Mouse (Mus musculus) myocyte (in vitro differentiated cells): ENCODE measurements at regions not wholly inside any gene's neighbourhood (a gene's known extent, or its start where the extent isn't known, plus 50 kb on each side); places are given as distances from the start of the nearest gene placed in this dataset.

Source experiments
- MAX ChIP-seq: IDR thresholded peaks from one replicate; pipeline ENCODE4 v1.6.1; 2011; ENCODE audit warnings: low read depth, mild to moderate bottlenecking, control low read depth
- MYOD1 ChIP-seq, 3 experiments: IDR thresholded peaks; one replicate each; pipeline ENCODE4 v1.6.1; 2011; ENCODE audit warnings: control low read depth in 2 of 3, low read depth in 2 of 3, mild to moderate bottlenecking in 2 of 3, moderate library complexity in 1 of 3; ENCODE audit not compliant: insufficient read length in 2 of 3, control insufficient read depth in 1 of 3
- MYOG ChIP-seq, 3 experiments: IDR thresholded peaks; one replicate each; pipeline ENCODE4 v1.6.1; 2011; ENCODE audit warnings: control low read depth in 2 of 3, low read depth in 2 of 3, mild to moderate bottlenecking in 2 of 3; ENCODE audit not compliant: insufficient read length in 2 of 3, control insufficient read depth in 1 of 3, insufficient read depth in 1 of 3
- POLR2A ChIP-seq: IDR thresholded peaks from one replicate; pipeline ENCODE4 v1.6.1; 2011; ENCODE audit warnings: low read depth, mild to moderate bottlenecking, control low read depth, moderate library complexity; ENCODE audit not compliant: insufficient read length
- REST ChIP-seq: IDR thresholded peaks from one replicate; pipeline ENCODE4 v1.6.1; 2011; ENCODE audit warnings: mild to moderate bottlenecking, control low read depth, moderate library complexity; ENCODE audit not compliant: insufficient read depth, insufficient read length
- TCF12 ChIP-seq: IDR thresholded peaks from one replicate; pipeline ENCODE4 v1.6.1; 2011; ENCODE audit warnings: mild to moderate bottlenecking, control low read depth; ENCODE audit not compliant: poor library complexity, insufficient read depth, severe bottlenecking
- USF1 ChIP-seq: IDR thresholded peaks from one replicate; pipeline ENCODE4 v1.6.1; 2011; ENCODE audit warnings: low read depth, mild to moderate bottlenecking, control low read depth, moderate library complexity

DNA sequence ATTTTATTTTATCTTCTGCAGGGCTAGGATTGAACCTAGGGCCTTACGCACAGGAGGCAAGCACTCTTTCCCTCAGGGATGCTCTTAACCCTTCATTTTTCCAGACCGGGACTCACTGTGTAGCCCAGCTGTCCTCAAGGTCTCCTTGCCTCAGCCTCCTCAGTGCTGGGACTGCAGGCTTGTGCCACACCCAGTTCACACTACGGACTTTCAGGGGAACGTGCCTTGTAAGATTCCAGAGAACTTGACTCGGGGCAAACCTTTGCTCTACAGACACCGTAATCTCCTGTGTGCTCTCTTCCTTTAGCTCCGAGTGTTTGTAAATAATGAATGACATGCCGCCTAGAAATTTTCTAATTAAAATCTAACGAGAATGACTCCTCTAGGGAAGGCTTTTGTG lies 68.6 kb upstream of the Rybp start:
- TF ChIP-seq USF1 = no peak
- TF ChIP-seq POLR2A = no peak
- no peak for TF ChIP-seq MYOG (IDR thresholded peaks at IDR 0.05; ENCODE audit: control insufficient read depth in 1 of 3, insufficient read depth in 1 of 3, insufficient read length in 2 of 3, low read depth in 2 of 3)
- TF ChIP-seq REST = no peak
- no peak for TF ChIP-seq MYOD1 (IDR thresholded peaks at IDR 0.05; ENCODE audit: control insufficient read depth in 1 of 3, insufficient read length in 2 of 3, low read depth in 2 of 3)
- TF ChIP-seq TCF12 = no peak
- no peak for TF ChIP-seq MAX
